In the genomic region with DNA sequence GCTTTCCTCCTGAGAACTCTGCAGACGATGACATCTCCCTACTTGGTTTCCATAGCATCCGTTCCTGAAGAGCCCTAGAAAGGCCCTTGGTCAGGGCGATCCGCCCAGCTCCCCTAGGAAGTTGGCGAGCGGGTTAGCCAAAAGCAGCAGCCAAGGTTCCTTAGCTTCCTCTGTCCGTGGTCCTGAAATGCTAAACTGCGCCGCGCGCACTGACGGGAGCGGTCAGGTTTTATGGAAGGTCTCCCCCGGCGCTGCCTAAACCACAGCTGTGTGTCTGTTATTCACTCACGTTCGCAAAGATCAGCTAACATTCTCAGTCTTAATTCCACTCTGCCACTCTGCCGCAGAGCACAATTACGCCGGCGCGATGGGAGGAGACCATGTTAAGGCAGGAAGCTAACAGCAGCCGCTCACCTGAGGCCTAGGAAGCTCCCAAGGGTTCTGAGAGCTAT, we compare ENCODE assay signal across 8 mouse cellular contexts. TPM values are rescaled to one million over a fixed set of nuclear protein-coding genes. Genes with fewer than 3 reads are reported as not detected.
DNase-seq lines count a peak whose midpoint lies in the region; ATAC-seq and TF ChIP-seq lines count a peak whose summit lies in the region.

A gene (plus strand): TSS at position 313 of the 452 bp plus-strand sequence.

- no peak for TF ChIP-seq CTCF in liver, adult 2 months (IDR thresholded peaks at IDR 0.05; ENCODE audit: low read depth, low read length)

- peak; percentile 87; the same call in 1 of the 2 replicates for ATAC-seq in kidney, embryonic 16.5 days (ENCODE audit: low FRiP score, low TSS enrichment)
- no peak for ATAC-seq in activated CD4-positive, CD25-positive, alpha-beta regulatory T cell, adult 4 months

- no peak within 1 kb of the TSS for H3K4me3 ChIP-seq in kidney, embryonic 16.5 days (ENCODE audit: low read length)
- no peak within 1 kb of the TSS for H3K4me3 ChIP-seq in liver, adult 2 months (ENCODE audit: insufficient read depth, low read depth, low read length)

- no peak within 1 kb of the TSS for H3K9ac ChIP-seq in kidney, embryonic 16.5 days (replicated peaks; ENCODE audit: low read length)
- no peak within 1 kb of the TSS for H3K9ac ChIP-seq in liver, adult 2 months (ENCODE audit: low read depth, low read length)

- peaks cover 64% of the 10 kb centered on the region for H3K27me3 ChIP-seq in kidney, embryonic 16.5 days (ENCODE audit: insufficient read depth, low read length)
- H3K27me3 ChIP-seq in liver, adult 2 months (ENCODE audit: control insufficient read depth, insufficient read depth, low read length): peaks cover 19% of the 10 kb centered on the region

- no peak within 1 kb of the TSS for H3K4me2 ChIP-seq in kidney, embryonic 16.5 days (replicated peaks; ENCODE audit: low read depth, low read length)

- TF ChIP-seq POLR2A in liver, adult 2 months (IDR thresholded peaks at IDR 0.05; ENCODE audit: extremely low read depth, insufficient read depth, low read length): no peak

- WGBS in kidney, embryonic 16.5 days: under 1% methylated on average over 23 of the region's 23 CpGs
- 3% methylated on average over 23 of the region's 23 CpGs for WGBS in liver, adult 2 months

- peak; percentile 59 for DNase-seq in Muller cell, postnatal 12 days (ENCODE audit: inconsistent ontology term)
- peak; percentile 87 for DNase-seq in adrenal gland, postnatal 14 days
- peak; percentile 78 for DNase-seq in embryo, embryonic 9.5 days (ENCODE audit: extremely low spot score)
- peak; percentile 23 to 43 for DNase-seq in gastrocnemius, postnatal 36 days
- peak; percentile 6 for DNase-seq in liver, adult 2 months (ENCODE audit: extremely low read depth, low read depth, low spot score)
- DNase-seq in ovary, postnatal 10 days (ENCODE audit: low spot score): peak; percentile 36

- H3K9me3 ChIP-seq in kidney, embryonic 16.5 days (ENCODE audit: low read length): no peaks in the 10 kb centered on the region

- H3K36me3 ChIP-seq in kidney, embryonic 16.5 days (ENCODE audit: insufficient read depth, low read length): no peaks in the 10 kb centered on the region
- no peaks in the 10 kb centered on the region for H3K36me3 ChIP-seq in liver, adult 2 months (ENCODE audit: control insufficient read depth, insufficient read depth, low read length)

- intact Hi-C loops in gastrocnemius, postnatal 36 days (cut with DNase I): no loop called here

- no peaks in the 10 kb centered on the region; the same call in 1 of the 2 replicates for H3K4me1 ChIP-seq in kidney, embryonic 16.5 days (ENCODE audit: insufficient read depth, low read length)
- no peaks in the 10 kb centered on the region for H3K4me1 ChIP-seq in liver, adult 2 months (ENCODE audit: control insufficient read depth, insufficient read depth, low read length)

- H3K79me2 ChIP-seq in liver, adult 2 months (ENCODE audit: control insufficient read depth, insufficient read depth, low read length): no peaks in the 10 kb centered on the region

- no peak within 1 kb of the TSS for H3K27ac ChIP-seq in kidney, embryonic 16.5 days (ENCODE audit: low read length)
- no peak within 1 kb of the TSS for H3K27ac ChIP-seq in liver, adult 2 months (replicated peaks; ENCODE audit: insufficient read depth, low read depth, low read length)

RNA-seq across cellular contexts. Expression of the gene that starts here (rescaled TPM):
- 0.53 and 0.56 TPM in 2 replicates for total RNA-seq in adrenal gland, postnatal 14 days (2021)
- total RNA-seq in gastrocnemius, postnatal 36 days (2021): not detected
- polyA plus RNA-seq in kidney, embryonic 16.5 days (2015; fragmentation: Nextera tagmentation; extraction: Ambion mirVana): not detected in 2 replicates
- not detected in 2 replicates for total RNA-seq in liver, adult 2 months (2014; rRNA removed)
- not detected in 2 replicates for polyA plus RNA-seq in liver, adult 2 months (2012; rRNA removed)
- polyA plus RNA-seq in activated CD4-positive, CD25-positive, alpha-beta regulatory T cell, adult 4 months (2017; shearing (Covaris generic)): not detected

Comparison
In these comparisons a context has a peak if more than half of its experiments do, and no peak if none do; other contexts are left out.
1. Peak in DNase-seq in adrenal gland, postnatal 14 days; RNA of the gene not detected or under 1 TPM.
2. Peak in DNase-seq in gastrocnemius, postnatal 36 days; RNA of the gene not detected or under 1 TPM.
3. Peak in ATAC-seq in kidney, embryonic 16.5 days; RNA of the gene not detected or under 1 TPM.
4. Peak in DNase-seq in liver, adult 2 months; RNA of the gene not detected or under 1 TPM.
5. DNase-seq: peak in every context shown above with its lines; median percentile 87 in adrenal gland, postnatal 14 days; 78 in embryo, embryonic 9.5 days; 59 in Muller cell, postnatal 12 days; 36 in ovary, postnatal 10 days; 33 in gastrocnemius, postnatal 36 days; 6 in liver, adult 2 months.